Mouse (Mus musculus) liver, adult (tissue): ENCODE measurements around the gene Mtmr12.

Experiments
- GATA4 ChIP-seq: IDR thresholded peaks from 2 replicates; pipeline ENCODE4 v1.6.1; 2014; ENCODE audit warnings: mild to moderate bottlenecking, low read length; ENCODE audit not compliant: insufficient replicate concordance

Mtmr12 gene

GRCm38 (mm10) chr15:12205902-12206645, 1.2 kb downstream of the Mtmr12 start:
- no peak for TF ChIP-seq GATA4

GRCm38 (mm10) chr15:12206646-12207222, 1.9 kb downstream of the Mtmr12 start:
- no peak for TF ChIP-seq GATA4

GRCm38 (mm10) chr15:12207556-12208090, 2.8 kb downstream of the Mtmr12 start:
- no peak for TF ChIP-seq GATA4

GRCm38 (mm10) chr15:12211577-12211976, 6.7 kb downstream of the Mtmr12 start:
- TF ChIP-seq GATA4 = no peak

- TF ChIP-seq GATA4 = no peak
Measured at GRCm38 (mm10) chr15:12212266-12212665, 7.4 kb downstream of the Mtmr12 start.

GRCm38 (mm10) chr15:12214531-12215414, 9.9 kb downstream of the Mtmr12 start:
- no peak for TF ChIP-seq GATA4

- no peak for TF ChIP-seq GATA4
Measured at GRCm38 (mm10) chr15:12215415-12215718, 10.5 kb downstream of the Mtmr12 start.

- no peak for TF ChIP-seq GATA4
Measured at GRCm38 (mm10) chr15:12216119-12216518, 11.3 kb downstream of the Mtmr12 start.

GRCm38 (mm10) chr15:12216798-12217197, 12.0 kb downstream of the Mtmr12 start:
- TF ChIP-seq GATA4 = no peak

- TF ChIP-seq GATA4 = no peak
Measured at GRCm38 (mm10) chr15:12217849-12218248, 13.0 kb downstream of the Mtmr12 start.

- TF ChIP-seq GATA4 = no peak
Measured at GRCm38 (mm10) chr15:12218583-12219382, 14.0 kb downstream of the Mtmr12 start.

GRCm38 (mm10) chr15:12221131-12221530, 16.3 kb downstream of the Mtmr12 start:
- no peak for TF ChIP-seq GATA4

- TF ChIP-seq GATA4 = no peak
Measured at GRCm38 (mm10) chr15:12222564-12223302, 17.9 kb downstream of the Mtmr12 start.

GRCm38 (mm10) chr15:12223393-12223792, 18.6 kb downstream of the Mtmr12 start:
- TF ChIP-seq GATA4 = no peak
